Mouse (Mus musculus) midbrain, postnatal 0 days (tissue): Measurements from ENCODE around the gene Nav2. TPM values are rescaled to one million over a fixed set of nuclear protein-coding genes. Genes with fewer than 3 reads are reported as not detected.

Experiments
- ATAC-seq: fragments of 200-750 bp; cut with Nextera tagmentation; 2 replicates; pipeline ENCODE4 v1.8.0; 2017; ENCODE audit warnings: moderate number of reproducible peaks, mild to moderate bottlenecking, moderate TSS enrichment, moderate library complexity; ENCODE audit not compliant: low FRiP score
- DNase-seq: peaks from one replicate; pipeline ENCODE4 v3.0.0-alpha.2; 2015; ENCODE audit warnings: low spot score
- H3K27ac ChIP-seq: fragments of 300-500 bp; sonication (generic); 2 replicates; pipeline ENCODE4 v1.5.1; 2014; ENCODE audit warnings: low read depth, mild to moderate bottlenecking, low read length, mixed read lengths
- H3K27me3 ChIP-seq: fragments of 300-500 bp; sonication (generic); 2 replicates; pipeline ENCODE4 v1.6.1; 2014; ENCODE audit warnings: low read length, control low read depth, mixed read lengths; ENCODE audit not compliant: insufficient read depth
- H3K36me3 ChIP-seq: fragments of 300-500 bp; sonication (generic); 2 replicates; pipeline ENCODE4 v1.6.1; 2014; ENCODE audit warnings: low read length, control low read depth, mixed read lengths; ENCODE audit not compliant: insufficient read depth
- H3K4me1 ChIP-seq: fragments of 300-500 bp; sonication (generic); 2 replicates; pipeline ENCODE4 v1.6.1; 2014; ENCODE audit warnings: mild to moderate bottlenecking, control low read depth, antibody characterized with exemption, low read length, mixed read lengths; ENCODE audit not compliant: insufficient read depth
- H3K4me2 ChIP-seq: fragments of 300-500 bp; sonication (generic); 2 replicates; pipeline ENCODE4 v1.6.1; 2014; ENCODE audit warnings: low read depth, mild to moderate bottlenecking, low read length, mixed read lengths; ENCODE audit not compliant: poor library complexity, severe bottlenecking
- H3K4me3 ChIP-seq: fragments of 300-500 bp; sonication (generic); 2 replicates; pipeline ENCODE4 v1.5.1; 2014; ENCODE audit warnings: low read depth, mild to moderate bottlenecking, low read length, moderate library complexity
- H3K9ac ChIP-seq: fragments of 300-500 bp; sonication (generic); replicated peaks from 2 replicates; pipeline ENCODE4 v1.6.1; 2014; ENCODE audit warnings: mild to moderate bottlenecking, low read length, moderate library complexity, mixed read lengths; ENCODE audit not compliant: poor library complexity, severe bottlenecking
- H3K9me3 ChIP-seq: fragments of 300-500 bp; sonication (generic); 2 replicates; pipeline ENCODE4 v1.6.1; 2016; ENCODE audit warnings: low read length, control low read depth
- CTCF ChIP-seq: IDR thresholded peaks from 2 replicates; pipeline ENCODE4 v1.5.1; 2016; ENCODE audit warnings: antibody characterized with exemption, mild to moderate bottlenecking
- WGBS: fragments of 180-500 bp; shearing (Covaris S2); extraction: QIAGEN DNeasy Blood & Tissue Kit; methylation state at CpG from one replicate; pipeline ENCODE4 v1.1.7; 2014; 5-methylcytosine and 5-hydroxymethylcytosine counted together
- polyA plus RNA-seq: library from polyadenylated mRNA; unstranded; fragments of >200 nt; fragmentation: Nextera tagmentation; extraction: Ambion mirVana; gene quantifications from 2 replicates; pipeline ENCODE4 v1.2.1, GENCODE M21; 2015
- total RNA-seq: library from RNA; depleted of rRNA; stranded (reverse); fragments of >200 nt; gene quantifications from 2 replicates; pipeline ENCODE4 v1.2.3, GENCODE M21; 2014

Gene Nav2
- total and polyA plus RNA-seq, 2 experiments from 2014 or later = 18.3 to 53.8 TPM

DNA sequence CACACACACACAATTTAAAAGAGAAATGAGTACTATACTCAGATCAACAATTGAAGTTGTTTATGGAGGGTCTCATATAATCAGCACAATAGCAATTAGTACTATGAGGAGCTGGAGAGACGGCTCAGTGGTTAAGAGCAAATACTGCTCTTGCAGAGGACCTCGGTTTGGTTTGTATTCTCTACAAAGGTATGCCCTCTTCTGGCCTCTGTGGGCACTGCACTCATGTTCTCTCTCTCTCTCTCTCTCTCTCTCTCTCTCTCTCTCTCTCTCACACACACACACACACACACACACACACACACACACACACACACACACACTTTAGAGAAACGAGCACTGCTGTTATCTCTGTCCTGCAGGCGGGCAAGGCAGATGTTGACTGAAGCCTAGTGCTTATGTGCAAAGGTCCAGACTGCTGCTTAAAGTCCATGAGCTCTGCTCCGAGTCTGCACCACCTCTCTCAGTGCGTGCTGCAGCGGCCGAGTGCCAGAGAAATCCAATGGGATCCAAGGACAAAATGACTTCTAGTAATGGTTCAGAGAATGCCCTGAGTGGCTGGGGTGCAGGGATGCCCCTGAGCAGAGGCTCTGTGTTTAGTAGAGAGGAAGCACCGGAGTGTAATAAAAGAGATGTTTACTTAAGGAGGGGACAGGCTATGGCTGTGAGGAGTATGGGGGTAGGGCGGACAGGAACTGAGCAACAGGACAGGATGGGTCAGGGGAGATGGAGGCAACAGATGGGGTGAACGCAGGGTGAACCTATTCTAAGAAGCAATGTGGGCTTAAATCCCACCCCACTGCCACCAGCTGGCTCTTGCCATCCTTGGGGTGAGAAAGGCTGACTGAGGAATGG, 375.2 kb downstream of the Nav2 start:
- Histone ChIP-seq H3K4me3 (no peak overlapping the region), H3K9ac (no peak overlapping the region), H3K4me1 (no peaks in the 10 kb centered on the region), H3K36me3 (no peaks in the 10 kb centered on the region), H3K27ac (no peak overlapping the region), H3K27me3 (no peaks in the 10 kb centered on the region), H3K4me2 (no peak overlapping the region), H3K9me3 (no peaks in the 10 kb centered on the region)
- ATAC-seq = no peak
- TF ChIP-seq CTCF = peak; percentile 38
- no peak for DNase-seq
- WGBS = 73% methylated on average over 11 of the region's 11 CpGs

GRCm38 (mm10) chr7:49288186-49288585, 379.7 kb downstream of the Nav2 start:
- DNase-seq (peak; percentile 24), ATAC-seq (peak; percentile 24; the same call in 1 of the 2 replicates)
- Histone ChIP-seq H3K9ac (0 out of 2 replicates have a peak overlapping the region, but pooled peaks have one; percentile 19), H3K27me3 (no peaks in the 10 kb centered on the region), H3K9me3 (no peaks in the 10 kb centered on the region), H3K4me3 (no peak overlapping the region), H3K36me3 (0 out of 2 replicates have a peak, but pooled peaks cover 2% of the 10 kb centered on the region), H3K4me2 (no peak overlapping the region), H3K27ac (no peak overlapping the region), H3K4me1 (no peaks in the 10 kb centered on the region)
- no peak for TF ChIP-seq CTCF
- 55% methylated on average over 8 of the region's 8 CpGs for WGBS

DNA sequence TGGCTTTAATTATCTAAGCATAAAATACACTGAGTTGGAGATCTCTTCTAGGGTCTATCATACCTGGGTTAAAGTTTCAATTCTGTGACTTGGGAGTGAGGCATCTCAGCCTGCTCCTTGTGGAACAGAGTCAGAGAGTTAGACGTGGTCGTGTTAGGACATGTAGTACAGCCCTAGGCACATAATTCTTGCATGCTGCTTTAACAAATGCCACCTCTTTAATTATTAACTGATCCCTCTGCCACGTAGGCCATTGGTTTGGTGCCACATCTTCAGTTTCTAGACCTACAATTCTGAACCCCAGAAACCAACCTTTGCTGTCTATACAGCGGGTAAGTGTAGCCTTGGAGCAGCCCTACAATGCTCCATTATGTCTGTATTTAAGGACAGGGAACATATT, 381.8 kb downstream of the Nav2 start:
- Histone ChIP-seq H3K4me2 (no peak overlapping the region), H3K27me3 (no peaks in the 10 kb centered on the region), H3K9me3 (no peaks in the 10 kb centered on the region), H3K9ac (no peak overlapping the region), H3K36me3 (0 out of 2 replicates have a peak, but pooled peaks cover 2% of the 10 kb centered on the region), H3K4me1 (no peaks in the 10 kb centered on the region), H3K4me3 (no peak overlapping the region), H3K27ac (no peak overlapping the region)
- no peak for TF ChIP-seq CTCF
- 81% methylated on average over 4 of the region's 4 CpGs for WGBS
- ATAC-seq (no peak), DNase-seq (no peak)

DNA sequence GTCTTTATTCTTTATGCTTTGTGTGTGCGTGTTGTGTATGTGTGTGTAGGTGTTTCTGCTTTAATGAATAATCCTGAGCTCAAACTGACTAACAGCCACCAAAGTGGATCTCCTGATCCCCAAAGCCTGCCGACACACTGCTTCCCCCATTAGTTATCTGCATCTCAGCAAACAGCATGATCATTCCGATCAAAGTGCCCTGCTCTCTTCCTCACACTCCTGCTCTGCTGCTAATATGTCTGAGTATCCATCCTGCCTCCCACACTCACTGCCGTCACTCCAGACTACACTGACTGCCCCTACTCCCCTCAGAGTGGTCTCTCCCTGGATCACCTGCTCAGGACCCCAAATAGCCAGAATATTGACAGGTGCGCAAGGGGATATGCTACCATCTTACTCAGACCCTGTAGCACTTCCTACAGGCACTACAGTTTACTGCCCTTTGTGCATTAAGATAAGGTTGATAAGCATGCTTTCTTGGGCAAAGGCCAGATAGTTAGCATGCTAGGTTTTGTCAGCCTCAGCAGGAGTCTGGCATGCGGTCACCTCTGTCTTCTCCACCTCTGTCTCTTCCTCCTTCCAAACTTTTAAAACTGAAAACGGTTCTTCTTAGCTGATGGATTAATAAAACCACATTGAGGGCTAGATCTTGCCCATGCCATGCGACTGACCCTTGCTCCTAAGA, 382.8 kb downstream of the Nav2 start:
- no peak for ATAC-seq
- 95% methylated on average over 8 of the region's 8 CpGs for WGBS
- H3K27ac ChIP-seq = no peak overlapping the region

GRCm38 (mm10) chr7:49297148-49297547, 388.6 kb downstream of the Nav2 start:
- no peaks in the 10 kb centered on the region for H3K27me3 ChIP-seq
- ATAC-seq = no peak
- H3K36me3 ChIP-seq = no peaks in the 10 kb centered on the region
- H3K9me3 ChIP-seq = no peaks in the 10 kb centered on the region
- H3K4me1 ChIP-seq = peaks cover 6% of the 10 kb centered on the region
- no peak overlapping the region for H3K4me2 ChIP-seq
- WGBS = 47% methylated on average over 3 of the region's 3 CpGs
- H3K4me3 ChIP-seq = no peak overlapping the region
- TF ChIP-seq CTCF = no peak
- no peak overlapping the region for H3K27ac ChIP-seq
- H3K9ac ChIP-seq = no peak overlapping the region
- DNase-seq = no peak

More for the DNA sequence above, 382.8 kb downstream of the Nav2 start:
- 0 out of 2 replicates have a peak, but pooled peaks cover 2% of the 10 kb centered on the region for H3K36me3 ChIP-seq
- no peak for TF ChIP-seq CTCF
- H3K9me3 ChIP-seq = no peaks in the 10 kb centered on the region
- no peak for DNase-seq
- no peak overlapping the region for H3K4me2 ChIP-seq
- no peak overlapping the region for H3K4me3 ChIP-seq
- H3K27me3 ChIP-seq = no peaks in the 10 kb centered on the region
- no peaks in the 10 kb centered on the region for H3K4me1 ChIP-seq
- no peak overlapping the region for H3K9ac ChIP-seq

- no peaks in the 10 kb centered on the region for H3K9me3 ChIP-seq
- WGBS = 29% methylated on average over 4 of the region's 4 CpGs
- H3K4me3 ChIP-seq = no peak overlapping the region
- H3K36me3 ChIP-seq = no peaks in the 10 kb centered on the region
- ATAC-seq = no peak
- peaks cover 6% of the 10 kb centered on the region for H3K4me1 ChIP-seq
- no peak for TF ChIP-seq CTCF
- no peak for DNase-seq
- no peak overlapping the region for H3K9ac ChIP-seq
- H3K27ac ChIP-seq = no peak overlapping the region
- H3K4me2 ChIP-seq = no peak overlapping the region
- no peaks in the 10 kb centered on the region for H3K27me3 ChIP-seq
Observed at GRCm38 (mm10) chr7:49298431-49298839, 389.9 kb downstream of the Nav2 start.
